Mouse (Mus musculus): ENCODE measurements at regions not wholly inside any gene's neighbourhood (a gene's known extent, or its start where the extent isn't known, plus 50 kb on each side); places are given as distances from the start of the nearest gene placed in this dataset.

DNA sequence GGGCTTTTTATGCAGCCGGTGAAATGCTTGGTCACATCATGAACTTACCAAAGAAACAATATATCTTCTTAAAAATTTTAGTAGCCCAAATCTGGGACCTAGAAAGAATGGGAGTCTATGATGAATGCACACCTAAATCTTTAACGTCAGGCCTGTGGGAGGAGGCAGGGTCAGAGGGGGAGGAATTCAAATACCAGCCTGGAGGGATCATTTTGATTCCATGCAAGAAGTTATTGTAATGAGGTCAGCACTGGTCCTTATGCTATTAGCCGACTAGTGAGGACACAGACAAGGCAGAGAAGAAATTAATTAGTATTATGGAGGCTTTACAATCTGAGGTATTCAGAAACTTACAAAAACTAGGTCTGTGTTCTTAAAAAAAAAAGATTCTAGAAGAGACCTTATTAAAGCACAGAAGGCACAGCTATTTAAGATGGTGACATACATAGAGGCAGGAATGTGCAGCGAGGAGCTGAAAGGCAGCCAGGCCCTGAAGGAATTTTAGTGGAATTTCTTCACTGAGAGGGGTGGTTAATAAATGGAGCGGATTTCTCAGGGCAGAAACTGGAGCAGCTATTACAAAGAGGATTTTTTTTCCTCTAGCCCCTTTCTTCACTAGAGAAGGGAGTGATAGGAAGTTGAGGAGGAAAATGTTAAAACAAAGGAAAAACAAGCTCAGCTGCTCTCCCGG, 95.7 kb upstream of the Rbms1 start:
- TF ChIP-seq MAFK (IDR thresholded peaks at IDR 0.05; ENCODE audit: insufficient replicate concordance, low read length): no peak
- no peak for TF ChIP-seq JUND (conservative IDR thresholded peaks at IDR 0.05; ENCODE audit: low read depth, low read length)
